Mouse (Mus musculus) heart, embryonic 12.5 days (tissue): ENCODE measurements around the gene Rps27. TPM values are rescaled to one million over a fixed set of nuclear protein-coding genes. Genes with fewer than 3 reads are reported as not detected.

Experiments used
- polyA plus RNA-seq: library from polyadenylated mRNA; unstranded; fragments of >200 nt; fragmentation: Nextera tagmentation; extraction: Ambion mirVana; gene quantifications from 2 replicates; pipeline ENCODE4 v1.2.1, GENCODE M21; 2016

Rps27 gene
- polyA plus RNA-seq, 1 experiment from 2014 or later = 793 TPM

Other genes with a start within 250 kb of the Rps27 start
- 79.4 and 85.4 TPM in 2 replicates for gene Hax1, start 214.9 kb downstream of the Rps27 start, polyA plus RNA-seq
- gene 4933434E20Rik, start 162.0 kb downstream of the Rps27 start, polyA plus RNA-seq = 136 and 141 TPM in 2 replicates
- 178 and 200 TPM in 2 replicates for gene Ubap2l, start 161.0 kb downstream of the Rps27 start, polyA plus RNA-seq
- 335 and 344 TPM in 2 replicates for gene Tpm3, start 141.0 kb downstream of the Rps27 start, polyA plus RNA-seq
- gene Nup210l, start 109.5 kb downstream of the Rps27 start, polyA plus RNA-seq = 0.33 and 0.40 TPM in 2 replicates
- gene Rab13, start within 50 bp of the Rps27 start, polyA plus RNA-seq = 26.8 and 28.0 TPM in 2 replicates
- 83.0 and 84.3 TPM in 2 replicates for gene Jtb, start 17.9 kb upstream of the Rps27 start, polyA plus RNA-seq
- gene Creb3l4, start 29.9 kb upstream of the Rps27 start, polyA plus RNA-seq = 2.3 TPM in 2 replicates
- 63.5 and 67.8 TPM in 2 replicates for gene Slc39a1, start 34.5 kb upstream of the Rps27 start, polyA plus RNA-seq
- 14.6 and 18.7 TPM in 2 replicates for gene Crtc2, start 40.5 kb upstream of the Rps27 start, polyA plus RNA-seq
- gene Dennd4b, start 51.5 kb upstream of the Rps27 start, polyA plus RNA-seq = 6.1 and 8.2 TPM in 2 replicates
- 8.5 and 10.0 TPM in 2 replicates for gene Gatad2b, start 79.5 kb upstream of the Rps27 start, polyA plus RNA-seq
- gene Slc27a3, start 176.3 kb upstream of the Rps27 start, polyA plus RNA-seq = 9.9 and 10.3 TPM in 2 replicates
- 31.1 and 32.2 TPM in 2 replicates for gene Ints3, start 220.0 kb upstream of the Rps27 start, polyA plus RNA-seq